In the genomic region with DNA sequence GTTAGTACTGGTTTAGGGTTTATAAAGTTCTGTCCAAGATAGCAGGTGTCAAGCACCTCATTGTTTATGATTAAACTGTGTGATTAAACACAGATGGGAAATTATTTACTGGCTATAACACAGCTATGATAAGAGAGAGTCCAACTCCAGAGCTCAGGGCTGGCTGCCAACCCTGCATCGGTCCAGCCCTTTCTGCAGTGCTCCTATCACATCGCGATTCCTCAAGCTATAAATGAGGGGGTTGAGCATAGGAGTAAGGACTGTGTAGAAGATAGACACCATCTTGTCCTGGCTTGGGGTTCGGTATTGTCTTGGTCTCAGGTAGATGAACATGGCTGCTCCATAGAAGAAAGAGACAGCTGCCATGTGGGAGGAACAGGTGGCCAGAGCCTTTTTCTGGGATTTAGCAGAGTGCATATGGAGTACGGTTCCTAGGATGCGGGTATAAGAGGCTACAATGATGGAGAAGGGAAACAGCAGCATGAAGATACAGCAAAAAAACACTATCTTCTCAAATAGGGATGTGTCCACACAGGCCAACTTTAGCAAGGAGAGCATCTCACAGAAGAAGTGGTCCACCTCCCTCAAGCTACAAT, we compare ENCODE assay signal across 33 mouse cellular contexts. TPM values are rescaled to one million over a fixed set of nuclear protein-coding genes. Genes with fewer than 3 reads are reported as not detected.
DNase-seq lines count a peak whose midpoint lies in the region; ATAC-seq lines count a peak whose summit lies in the region.
"Had no signal": no experiment of that assay in that cellular context is flagged by ENCODE, and none has a peak within 500 bp of the region (broad histone marks: within the 10 kb centered on the region; RNA-seq: fewer than 3 reads in every experiment).

No protein-coding gene starts in this region.

- no peak overlapping the region for H3K4me2 ChIP-seq in forebrain, embryonic 11.5 days (ENCODE audit: low read depth, low read length, severe bottlenecking)
- H3K4me2 ChIP-seq: embryonic facial prominence, embryonic 12.5 days; forebrain, embryonic 12.5 days; heart, embryonic 15.5 days; limb, embryonic 15.5 days; lung, embryonic 15.5 days; neural tube, embryonic 13.5 days had no signal

- no peaks in the 10 kb centered on the region for H3K4me1 ChIP-seq in forebrain, embryonic 11.5 days (replicated peaks; ENCODE audit: control insufficient read depth, insufficient read depth, low read length)
- H3K4me1 ChIP-seq: embryonic facial prominence, embryonic 12.5 days; forebrain, embryonic 12.5 days; heart, embryonic 15.5 days; limb, embryonic 15.5 days; lung, embryonic 15.5 days; neural tube, embryonic 13.5 days had no signal

- H3K9ac ChIP-seq in forebrain, embryonic 11.5 days (ENCODE audit: low read length), result no peak overlapping the region
- H3K9ac ChIP-seq: embryonic facial prominence, embryonic 12.5 days; forebrain, embryonic 12.5 days; heart, embryonic 15.5 days; limb, embryonic 15.5 days; liver, embryonic 14.5 days; lung, embryonic 15.5 days; neural tube, embryonic 13.5 days had no signal

- H3K4me3 ChIP-seq in forebrain, embryonic 11.5 days (ENCODE audit: low read depth, low read length), result no peak overlapping the region
- H3K4me3 ChIP-seq: embryonic facial prominence, embryonic 12.5 days; forebrain, embryonic 12.5 days; heart, embryonic 15.5 days; limb, embryonic 15.5 days; lung, embryonic 15.5 days; midbrain, embryonic 10.5 days; myocyte; neural tube, embryonic 13.5 days had no signal

- no peak overlapping the region for H3K27ac ChIP-seq in forebrain, embryonic 11.5 days (ENCODE audit: low read depth, low read length)
- H3K27ac ChIP-seq: embryonic facial prominence, embryonic 12.5 days; forebrain, embryonic 12.5 days; kidney, postnatal 0 days; limb, embryonic 15.5 days; liver, embryonic 14.5 days; lung, embryonic 15.5 days; midbrain, embryonic 10.5 days; neural tube, embryonic 13.5 days had no signal

- no peaks in the 10 kb centered on the region for H3K27me3 ChIP-seq in forebrain, embryonic 11.5 days (ENCODE audit: control insufficient read depth, insufficient read depth, low read length)
- H3K27me3 ChIP-seq: embryonic facial prominence, embryonic 12.5 days; forebrain, embryonic 12.5 days; heart, embryonic 15.5 days; limb, embryonic 15.5 days; lung, embryonic 15.5 days; neural tube, embryonic 13.5 days had no signal

- H3K36me3 ChIP-seq in forebrain, embryonic 11.5 days (ENCODE audit: control insufficient read depth, insufficient read depth, low read length), result no peaks in the 10 kb centered on the region
- H3K36me3 ChIP-seq: embryonic facial prominence, embryonic 12.5 days; forebrain, embryonic 12.5 days; heart, embryonic 15.5 days; limb, embryonic 15.5 days; lung, embryonic 15.5 days; midbrain, embryonic 10.5 days; neural tube, embryonic 13.5 days had no signal

- DNase-seq in frontal cortex, postnatal 14 days (ENCODE audit: low spot score in 2 of 2), result no peak
- DNase-seq in layer of hippocampus, adult 11-12 months (ENCODE audit: low spot score), result peak; percentile 39
- no peak for DNase-seq in layer of hippocampus, adult 9-10 months (ENCODE audit: low spot score)
- DNase-seq in right cerebral cortex, adult 2 months (ENCODE audit: low spot score in 2 of 2), result peak; percentile 30 to 56
- no peak for DNase-seq in right cerebral cortex, postnatal 4 days
- no peak for DNase-seq in forebrain, embryonic 11.5 days (ENCODE audit: low spot score)
- DNase-seq: adrenal gland, adult 8-10 months; cerebellum, adult 2 months; cerebellum, postnatal 25 days; kidney, adult 18-20 months; lung, postnatal 4 days had no signal

- ATAC-seq in frontal cortex, adult (ENCODE audit: low TSS enrichment), result peak; percentile 66
- peak; percentile 78 for ATAC-seq in megakaryocyte-erythroid progenitor cell, adult 5-6 weeks (replicated peaks; ENCODE audit: low FRiP score, low TSS enrichment, poor library complexity, severe bottlenecking)
- no peak for ATAC-seq in forebrain, embryonic 11.5 days (replicated peaks; ENCODE audit: low FRiP score)
- ATAC-seq: activated CD4-positive, CD25-positive, alpha-beta regulatory T cell, adult 4 months; hindbrain, embryonic 16.5 days; midbrain, embryonic 16.5 days had no signal

- H3K9me3 ChIP-seq in forebrain, embryonic 11.5 days (ENCODE audit: control insufficient read depth, low read length), result no peaks in the 10 kb centered on the region
- H3K9me3 ChIP-seq: embryonic facial prominence, embryonic 12.5 days; forebrain, embryonic 12.5 days; heart, embryonic 15.5 days; limb, embryonic 15.5 days; lung, embryonic 15.5 days; midbrain, embryonic 10.5 days; neural tube, embryonic 13.5 days had no signal

- 90% methylated on average over 6 of the region's 6 CpGs for WGBS in forebrain, embryonic 11.5 days

RNA-seq across cellular contexts. Expression of a gene that starts 2.0 kb away (rescaled TPM):
- not detected in 2 replicates for total RNA-seq in megakaryocyte-erythroid progenitor cell, adult 5-6 weeks (2014; fragmentation: Nextera tagmentation)
- not detected in 2 replicates for total RNA-seq in megakaryocyte-erythroid progenitor cell, adult 5-6 weeks (2017)
- polyA plus RNA-seq in forebrain, embryonic 11.5 days (2014; fragmentation: Nextera tagmentation; extraction: Ambion mirVana), result not detected in 2 replicates
- total RNA-seq: gastrocnemius, adult 8-10 months; hematopoietic stem cell, adult 5-6 weeks; layer of hippocampus, postnatal 10 days; left cerebral cortex, postnatal 10 days had no signal
- polyA plus RNA-seq: cerebellum, adult 2 months; embryonic facial prominence, embryonic 12.5 days; forebrain, embryonic 12.5 days; frontal cortex, adult 2 months; hindbrain, embryonic 16.5 days; kidney, postnatal 0 days; limb, embryonic 15.5 days; liver, embryonic 14.5 days; lung, embryonic 15.5 days; midbrain, embryonic 10.5 days; midbrain, embryonic 16.5 days; myocyte; neural tube, embryonic 13.5 days had no signal

RNA-seq across cellular contexts. Expression of a gene that starts 29.4 kb away (rescaled TPM):
- total RNA-seq in megakaryocyte-erythroid progenitor cell, adult 5-6 weeks (2014; fragmentation: Nextera tagmentation), result not detected in 2 replicates
- total RNA-seq in megakaryocyte-erythroid progenitor cell, adult 5-6 weeks (2017), result not detected in 2 replicates
- not detected in 2 replicates for polyA plus RNA-seq in forebrain, embryonic 11.5 days (2014; fragmentation: Nextera tagmentation; extraction: Ambion mirVana)
- total RNA-seq: adrenal gland, adult 8-10 months; gastrocnemius, adult 8-10 months; hematopoietic stem cell, adult 5-6 weeks; layer of hippocampus, postnatal 10 days; left cerebral cortex, postnatal 10 days had no signal
- polyA plus RNA-seq: embryonic facial prominence, embryonic 12.5 days; forebrain, embryonic 12.5 days; heart, embryonic 15.5 days; hindbrain, embryonic 16.5 days; kidney, postnatal 0 days; limb, embryonic 15.5 days; liver, embryonic 14.5 days; lung, embryonic 15.5 days; midbrain, embryonic 10.5 days; midbrain, embryonic 16.5 days; myocyte; neural tube, embryonic 13.5 days; thymus, postnatal 0 days had no signal

RNA-seq across cellular contexts. Expression of a gene that starts 36.3 kb away (rescaled TPM):
- total RNA-seq in megakaryocyte-erythroid progenitor cell, adult 5-6 weeks (2014; fragmentation: Nextera tagmentation), result 28.1 and 33.1 TPM in 2 replicates
- total RNA-seq in megakaryocyte-erythroid progenitor cell, adult 5-6 weeks (2017), result 31.3 and 32.6 TPM in 2 replicates
- 0.63 and 1.1 TPM in 2 replicates for polyA plus RNA-seq in forebrain, embryonic 11.5 days (2014; fragmentation: Nextera tagmentation; extraction: Ambion mirVana)

RNA-seq across cellular contexts. Expression of a gene that starts 41.5 kb away (rescaled TPM):
- total RNA-seq in megakaryocyte-erythroid progenitor cell, adult 5-6 weeks (2014; fragmentation: Nextera tagmentation), result not detected in 2 replicates
- total RNA-seq in megakaryocyte-erythroid progenitor cell, adult 5-6 weeks (2017), result not detected in 2 replicates
- not detected in 2 replicates for polyA plus RNA-seq in forebrain, embryonic 11.5 days (2014; fragmentation: Nextera tagmentation; extraction: Ambion mirVana)
- total RNA-seq: adrenal gland, adult 8-10 months; gastrocnemius, adult 8-10 months; hematopoietic stem cell, adult 5-6 weeks; layer of hippocampus, postnatal 10 days; left cerebral cortex, postnatal 10 days had no signal
- polyA plus RNA-seq: activated CD4-positive, CD25-positive, alpha-beta regulatory T cell, adult 4 months; cerebellum, adult 2 months; embryonic facial prominence, embryonic 12.5 days; forebrain, embryonic 12.5 days; frontal cortex, adult 2 months; gonadal fat pad, adult 2 months; heart, embryonic 15.5 days; hindbrain, embryonic 16.5 days; kidney, postnatal 0 days; limb, embryonic 15.5 days; liver, embryonic 14.5 days; lung, embryonic 15.5 days; midbrain, embryonic 10.5 days; midbrain, embryonic 16.5 days; myocyte; neural tube, embryonic 13.5 days; thymus, postnatal 0 days had no signal

RNA-seq across cellular contexts. Expression of a gene that starts 48.7 kb away (rescaled TPM):
- 29.8 and 46.3 TPM in 2 replicates for total RNA-seq in megakaryocyte-erythroid progenitor cell, adult 5-6 weeks (2014; fragmentation: Nextera tagmentation)
- 234 and 352 TPM in 2 replicates for total RNA-seq in megakaryocyte-erythroid progenitor cell, adult 5-6 weeks (2017)
- polyA plus RNA-seq in forebrain, embryonic 11.5 days (2014; fragmentation: Nextera tagmentation; extraction: Ambion mirVana), result not detected in 2 replicates
- total RNA-seq: left cerebral cortex, postnatal 10 days had no signal
- polyA plus RNA-seq: forebrain, embryonic 12.5 days; midbrain, embryonic 10.5 days; midbrain, embryonic 16.5 days had no signal

Comparison
In these comparisons a context has a peak if more than half of its experiments do, and no peak if none do; other contexts are left out.
1. DNase-seq: peak in layer of hippocampus, adult 11-12 months (single experiment) and right cerebral cortex, adult 2 months (2 of 2); none in frontal cortex, postnatal 14 days (0 of 2), layer of hippocampus, adult 9-10 months (single experiment), right cerebral cortex, postnatal 4 days (single experiment) and forebrain, embryonic 11.5 days (single experiment).